Mouse (Mus musculus): ENCODE results near the gene Flrt1.

GRCm38 (mm10) chr19:7089050-7089449, 16.5 kb downstream of the Flrt1 start:
- no peak for TF ChIP-seq CTCF (IDR thresholded peaks at IDR 0.05; ENCODE audit: low read depth, low read length)
- no peak for TF ChIP-seq POLR2A (IDR thresholded peaks at IDR 0.05; ENCODE audit: borderline replicate concordance, low read depth, low read length)

Measured in bone marrow macrophage, adult 2 months (primary cell).